Mouse (Mus musculus) lung, postnatal 0 days (tissue): ENCODE measurements at regions not wholly inside any gene's neighbourhood (a gene's known extent, or its start where the extent isn't known, plus 50 kb on each side); places are given as distances from the start of the nearest gene placed in this dataset.

ENCODE experiments used
- CTCF ChIP-seq: IDR thresholded peaks from 2 replicates; pipeline ENCODE4 v1.5.1; 2016; ENCODE audit warnings: antibody characterized with exemption, mild to moderate bottlenecking
- EP300 ChIP-seq: IDR thresholded peaks from 2 replicates; pipeline ENCODE4 v1.6.1; 2016; ENCODE audit warnings: antibody characterized with exemption, mild to moderate bottlenecking, control low read depth

GRCm38 (mm10) chr6:67124089-67124488 lies 86.8 kb upstream of the Gadd45a start:
- TF ChIP-seq CTCF (no peak), EP300 (no peak)
